Mouse (Mus musculus): ENCODE results near the gene Cd7.

Cd7 gene

GRCm38 (mm10) chr11:121039302-121039701, at the start of gene Cd7:
Gene Cd7, minus strand, starts transcription at chr11:121039418.
- in situ Hi-C loops (cut with MboI; ENCODE audit: low pct_unique_long_range_greater_than_20kb in 1 of 2, low sequenced_read_pairs in 2 of 2, unreplicated experiment in 1 of 2): loop anchor here in 1 of 2 experiments (10.0 kb wide), 1 partner anchor 315 kb away; the partner anchor contains the start of genes Dcxr and Rac3

- in situ Hi-C loops (cut with MboI; ENCODE audit: low pct_unique_long_range_greater_than_20kb in 1 of 2, low sequenced_read_pairs in 2 of 2, unreplicated experiment in 1 of 2): no loop called here
These were observed 49.8 kb upstream of the Cd7 start for GRCm38 (mm10) chr11:121088997-121089396.

- in situ Hi-C loops (cut with MboI; ENCODE audit: low pct_unique_long_range_greater_than_20kb in 1 of 2, low sequenced_read_pairs in 2 of 2, unreplicated experiment in 1 of 2): no loop called here
These were observed 47.1 kb upstream of the Cd7 start for GRCm38 (mm10) chr11:121086296-121086695.

GRCm38 (mm10) chr11:121085181-121085580, 46.0 kb upstream of the Cd7 start:
- in situ Hi-C loops (cut with MboI; ENCODE audit: low pct_unique_long_range_greater_than_20kb in 1 of 2, low sequenced_read_pairs in 2 of 2, unreplicated experiment in 1 of 2): no loop called here

- in situ Hi-C loops (cut with MboI; ENCODE audit: low pct_unique_long_range_greater_than_20kb in 1 of 2, low sequenced_read_pairs in 2 of 2, unreplicated experiment in 1 of 2): no loop called here
These were observed 43.8 kb upstream of the Cd7 start for GRCm38 (mm10) chr11:121082857-121083500.

- in situ Hi-C loops (cut with MboI; ENCODE audit: low pct_unique_long_range_greater_than_20kb in 1 of 2, low sequenced_read_pairs in 2 of 2, unreplicated experiment in 1 of 2): no loop called here
These were observed 43.0 kb upstream of the Cd7 start for GRCm38 (mm10) chr11:121082250-121082649.

- in situ Hi-C loops (cut with MboI; ENCODE audit: low pct_unique_long_range_greater_than_20kb in 1 of 2, low sequenced_read_pairs in 2 of 2, unreplicated experiment in 1 of 2): no loop called here
These were observed 41.9 kb upstream of the Cd7 start, which contains the start of gene Sectm1a for GRCm38 (mm10) chr11:121081120-121081519. Gene Sectm1a, minus strand, starts transcription at chr11:121081220.

GRCm38 (mm10) chr11:121080330-121080729, 41.1 kb upstream of the Cd7 start:
- in situ Hi-C loops (cut with MboI; ENCODE audit: low pct_unique_long_range_greater_than_20kb in 1 of 2, low sequenced_read_pairs in 2 of 2, unreplicated experiment in 1 of 2): no loop called here

- in situ Hi-C loops (cut with MboI; ENCODE audit: low pct_unique_long_range_greater_than_20kb in 1 of 2, low sequenced_read_pairs in 2 of 2, unreplicated experiment in 1 of 2): no loop called here
These were observed 36.4 kb upstream of the Cd7 start for GRCm38 (mm10) chr11:121075655-121076054.

GRCm38 (mm10) chr11:121069662-121070061, 30.4 kb upstream of the Cd7 start:
- in situ Hi-C loops (cut with MboI; ENCODE audit: low pct_unique_long_range_greater_than_20kb in 1 of 2, low sequenced_read_pairs in 2 of 2, unreplicated experiment in 1 of 2): loop anchor here in 1 of 2 experiments (10.0 kb wide), 1 partner anchor 55 kb away; no protein-coding TSS in a partner anchor

GRCm38 (mm10) chr11:121067895-121068294, 28.7 kb upstream of the Cd7 start:
- in situ Hi-C loops (cut with MboI; ENCODE audit: low pct_unique_long_range_greater_than_20kb in 1 of 2, low sequenced_read_pairs in 2 of 2, unreplicated experiment in 1 of 2): loop anchor here in 1 of 2 experiments (10.0 kb wide), 1 partner anchor 57 kb away; no protein-coding TSS in a partner anchor

GRCm38 (mm10) chr11:121064197-121064596, 25.0 kb upstream of the Cd7 start:
- in situ Hi-C loops (cut with MboI; ENCODE audit: low pct_unique_long_range_greater_than_20kb in 1 of 2, low sequenced_read_pairs in 2 of 2, unreplicated experiment in 1 of 2): loop anchor here in 1 of 2 experiments (10.0 kb wide), 1 partner anchor 61 kb away; no protein-coding TSS in a partner anchor

- in situ Hi-C loops (cut with MboI; ENCODE audit: low pct_unique_long_range_greater_than_20kb in 1 of 2, low sequenced_read_pairs in 2 of 2, unreplicated experiment in 1 of 2): loop anchor here in 1 of 2 experiments (10.0 kb wide), 1 partner anchor 61 kb away; no protein-coding TSS in a partner anchor
These were observed 24.2 kb upstream of the Cd7 start, which contains the start of gene Sectm1b for GRCm38 (mm10) chr11:121063379-121063778. Gene Sectm1b, minus strand, starts transcription at chr11:121063569.

GRCm38 (mm10) chr11:121061615-121062014, 22.4 kb upstream of the Cd7 start:
- in situ Hi-C loops (cut with MboI; ENCODE audit: low pct_unique_long_range_greater_than_20kb in 1 of 2, low sequenced_read_pairs in 2 of 2, unreplicated experiment in 1 of 2): loop anchor here in 1 of 2 experiments (10.0 kb wide), 1 partner anchor 63 kb away; no protein-coding TSS in a partner anchor

GRCm38 (mm10) chr11:121060401-121061067, 21.3 kb upstream of the Cd7 start:
- in situ Hi-C loops (cut with MboI; ENCODE audit: low pct_unique_long_range_greater_than_20kb in 1 of 2, low sequenced_read_pairs in 2 of 2, unreplicated experiment in 1 of 2): loop anchor here in 1 of 2 experiments (10.0 kb wide), 1 partner anchor 64 kb away; no protein-coding TSS in a partner anchor

GRCm38 (mm10) chr11:121059471-121059870, 20.3 kb upstream of the Cd7 start:
- in situ Hi-C loops (cut with MboI; ENCODE audit: low pct_unique_long_range_greater_than_20kb in 1 of 2, low sequenced_read_pairs in 2 of 2, unreplicated experiment in 1 of 2): no loop called here

GRCm38 (mm10) chr11:121058956-121059355, 19.7 kb upstream of the Cd7 start:
- in situ Hi-C loops (cut with MboI; ENCODE audit: low pct_unique_long_range_greater_than_20kb in 1 of 2, low sequenced_read_pairs in 2 of 2, unreplicated experiment in 1 of 2): no loop called here

GRCm38 (mm10) chr11:121058122-121058521, 18.9 kb upstream of the Cd7 start:
- in situ Hi-C loops (cut with MboI; ENCODE audit: low pct_unique_long_range_greater_than_20kb in 1 of 2, low sequenced_read_pairs in 2 of 2, unreplicated experiment in 1 of 2): no loop called here

- in situ Hi-C loops (cut with MboI; ENCODE audit: low pct_unique_long_range_greater_than_20kb in 1 of 2, low sequenced_read_pairs in 2 of 2, unreplicated experiment in 1 of 2): no loop called here
These were observed 17.5 kb upstream of the Cd7 start for GRCm38 (mm10) chr11:121056536-121057236.
